Mouse (Mus musculus): ENCODE results near the gene Zfp185. TPM values are rescaled to one million over a fixed set of nuclear protein-coding genes. Genes with fewer than 3 reads are reported as not detected.

Gene Zfp185
- polyA plus RNA-seq, 1 experiment from 2014 or later = 82.8 TPM

DNA sequence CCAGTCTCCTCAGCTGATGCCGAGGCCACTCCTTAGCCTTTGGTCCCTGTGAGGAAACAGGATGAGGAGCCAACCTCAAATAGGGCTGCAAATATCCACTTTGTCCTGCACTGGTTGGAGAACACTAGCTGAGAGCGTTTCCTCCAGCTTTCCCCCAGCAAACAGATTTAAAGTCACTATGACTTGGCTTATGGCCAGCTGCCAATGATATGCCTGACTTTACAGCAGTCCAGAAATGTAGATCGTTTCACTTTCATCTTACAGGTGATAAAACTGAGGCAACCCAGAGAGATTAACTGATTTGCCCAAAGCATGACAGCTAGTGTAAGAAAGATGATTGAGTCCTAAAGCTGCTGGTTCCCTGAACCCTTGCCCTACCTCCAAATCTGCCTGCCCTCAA, 8.4 kb downstream of the Zfp185 start:
- Histone ChIP-seq H3K36me3 (no peaks in the 10 kb centered on the region), H3K27ac (no peak overlapping the region), H3K4me2 (no peak overlapping the region), H3K27me3 (0 out of 2 replicates have a peak, but pooled peaks cover 4% of the 10 kb centered on the region), H3K4me3 (no peak overlapping the region), H3K4me1 (no peaks in the 10 kb centered on the region), H3K9ac (no peak overlapping the region), H3K9me3 (no peaks in the 10 kb centered on the region)
- no peak for ATAC-seq (ENCODE audit: insufficient number of reproducible peaks, low FRiP score, low TSS enrichment, low read depth)
- 46% methylated on average over 3 of the region's 3 CpGs for WGBS

DNA sequence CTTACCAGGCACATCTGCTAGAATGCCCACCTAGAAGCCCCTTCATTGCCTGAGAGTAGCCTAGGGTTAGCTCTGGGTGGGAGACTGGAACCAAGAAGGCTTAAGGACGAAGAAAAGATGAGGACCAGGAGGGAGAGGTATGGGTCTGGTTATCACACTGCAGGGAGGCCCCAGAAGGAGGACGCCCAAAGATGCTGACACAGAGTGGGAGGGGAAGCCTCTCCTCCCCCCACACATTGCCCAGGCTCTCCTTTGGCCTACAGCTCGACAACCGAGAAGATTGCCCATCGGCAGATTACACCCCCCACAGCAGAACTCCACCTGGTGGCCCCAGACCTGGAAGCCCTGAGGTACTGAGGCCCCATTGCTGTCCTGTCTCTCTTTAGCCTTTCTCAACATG, 16.0 kb downstream of the Zfp185 start:
- H3K4me2 ChIP-seq = no peak overlapping the region
- no peaks in the 10 kb centered on the region for H3K4me1 ChIP-seq
- no peak overlapping the region for H3K9ac ChIP-seq
- no peak overlapping the region for H3K4me3 ChIP-seq
- H3K27me3 ChIP-seq = 0 out of 2 replicates have a peak, but pooled peaks cover 4% of the 10 kb centered on the region
- no peak overlapping the region for H3K27ac ChIP-seq
- no peak for ATAC-seq (ENCODE audit: insufficient number of reproducible peaks, low FRiP score, low TSS enrichment, low read depth)
- no peaks in the 10 kb centered on the region for H3K9me3 ChIP-seq
- H3K36me3 ChIP-seq = no peaks in the 10 kb centered on the region
- WGBS = 75% methylated on average over 5 of the region's 5 CpGs

DNA sequence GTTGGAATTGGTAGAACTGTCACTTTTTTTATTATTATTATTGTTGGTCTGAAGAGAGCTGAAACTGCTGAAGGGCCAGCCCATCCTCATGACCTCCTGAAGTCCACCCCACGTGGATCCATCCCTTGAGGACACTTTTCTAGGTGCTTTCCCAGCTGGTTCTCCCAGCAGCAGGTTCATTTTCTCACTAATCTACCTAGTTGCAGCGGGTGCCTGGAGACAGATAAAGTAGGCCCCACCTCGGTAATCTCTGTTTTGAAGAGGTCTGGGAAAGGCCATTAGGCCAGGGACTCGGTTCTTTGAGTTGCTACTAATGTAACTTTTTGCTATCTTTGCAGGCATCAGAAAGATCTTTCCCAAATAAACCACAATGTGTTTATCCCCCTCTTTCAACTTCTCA, 18.5 kb downstream of the Zfp185 start:
- no peaks in the 10 kb centered on the region for H3K4me1 ChIP-seq
- no peaks in the 10 kb centered on the region for H3K9me3 ChIP-seq
- no peak overlapping the region for H3K4me2 ChIP-seq
- H3K4me3 ChIP-seq = no peak overlapping the region
- H3K36me3 ChIP-seq = no peaks in the 10 kb centered on the region
- 66% methylated on average over 4 of the region's 4 CpGs for WGBS
- H3K27ac ChIP-seq = no peak overlapping the region
- ATAC-seq (ENCODE audit: insufficient number of reproducible peaks, low FRiP score, low TSS enrichment, low read depth) = no peak
- H3K27me3 ChIP-seq = no peaks in the 10 kb centered on the region
- no peak overlapping the region for H3K9ac ChIP-seq

DNA sequence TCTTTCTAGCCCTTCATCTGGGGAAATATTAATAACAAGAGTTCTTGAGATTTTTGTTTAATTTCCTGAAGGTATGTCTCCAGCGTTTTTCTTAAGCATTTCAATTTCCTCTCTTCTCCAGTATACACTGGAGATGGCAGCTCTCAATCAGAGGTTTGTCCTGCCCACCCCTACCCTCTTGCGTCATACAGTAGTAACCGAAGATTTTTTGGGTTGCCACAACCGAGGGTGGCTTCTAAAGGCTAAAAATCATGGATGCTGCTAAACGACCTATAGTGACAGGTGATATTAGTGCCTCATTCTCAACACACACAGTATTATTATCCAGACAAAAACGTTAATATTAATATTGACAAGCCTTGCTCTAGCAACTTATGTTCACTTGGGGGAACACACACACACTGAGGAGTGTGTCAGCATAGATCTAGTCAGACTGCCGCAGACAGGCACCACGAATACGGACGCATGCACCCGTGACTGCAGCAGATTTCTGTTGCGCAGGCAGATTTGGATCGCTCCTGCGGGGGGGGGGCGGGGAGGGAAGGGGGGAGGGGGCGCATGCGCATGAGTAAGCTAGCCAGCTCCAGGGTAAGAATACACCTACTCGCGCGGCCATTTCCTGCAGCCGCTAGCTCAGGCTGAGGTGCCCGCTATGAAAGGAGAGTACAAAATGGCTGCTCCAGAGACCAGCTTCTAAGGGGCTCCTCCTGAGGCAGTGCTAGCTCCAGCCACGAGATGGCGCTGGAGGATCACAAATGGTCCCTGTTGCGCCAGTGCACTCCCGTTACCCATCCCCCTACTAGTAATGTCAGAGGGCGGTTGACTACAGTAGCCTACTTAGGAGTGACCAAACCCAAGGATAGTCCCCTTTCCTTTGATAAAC, 20.7 kb downstream of the Zfp185 start:
- peak overlapping the region; percentile 38 for H3K4me2 ChIP-seq
- H3K9ac ChIP-seq = no peak overlapping the region
- no peaks in the 10 kb centered on the region for H3K36me3 ChIP-seq
- no peaks in the 10 kb centered on the region for H3K27me3 ChIP-seq
- H3K27ac ChIP-seq = peak overlapping the region; percentile 74
- 19% methylated on average over 24 of the region's 27 CpGs for WGBS
- H3K9me3 ChIP-seq = no peaks in the 10 kb centered on the region
- peak; percentile 98 for ATAC-seq (ENCODE audit: insufficient number of reproducible peaks, low FRiP score, low TSS enrichment, low read depth)
- H3K4me3 ChIP-seq = peak overlapping the region; percentile 30
- H3K4me1 ChIP-seq = no peaks in the 10 kb centered on the region

DNA sequence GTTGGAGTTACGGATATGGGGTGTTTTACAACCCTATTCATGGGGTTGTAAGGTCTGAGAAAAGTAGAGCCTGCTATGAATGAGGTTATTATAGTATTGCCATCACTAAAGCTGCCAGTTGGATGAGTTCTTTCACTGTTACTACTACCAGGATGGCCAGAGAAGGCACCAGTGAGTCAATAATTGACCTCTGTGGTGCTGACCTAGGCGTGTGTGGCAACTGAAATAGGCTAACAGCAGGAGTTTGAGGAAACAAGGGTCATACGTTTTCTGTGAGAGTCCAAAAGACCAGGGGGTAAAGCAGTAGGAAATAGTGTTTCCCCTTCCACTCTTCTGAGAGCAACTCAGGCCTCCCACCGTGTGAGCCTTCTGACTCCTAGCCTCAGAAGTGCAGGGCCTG, 25.7 kb downstream of the Zfp185 start:
- 50% methylated on average over 4 of the region's 4 CpGs for WGBS
- no peak for ATAC-seq (ENCODE audit: insufficient number of reproducible peaks, low FRiP score, low TSS enrichment, low read depth)
- 0 out of 2 replicates have a peak, but pooled peaks cover 5% of the 10 kb centered on the region for H3K27me3 ChIP-seq

DNA sequence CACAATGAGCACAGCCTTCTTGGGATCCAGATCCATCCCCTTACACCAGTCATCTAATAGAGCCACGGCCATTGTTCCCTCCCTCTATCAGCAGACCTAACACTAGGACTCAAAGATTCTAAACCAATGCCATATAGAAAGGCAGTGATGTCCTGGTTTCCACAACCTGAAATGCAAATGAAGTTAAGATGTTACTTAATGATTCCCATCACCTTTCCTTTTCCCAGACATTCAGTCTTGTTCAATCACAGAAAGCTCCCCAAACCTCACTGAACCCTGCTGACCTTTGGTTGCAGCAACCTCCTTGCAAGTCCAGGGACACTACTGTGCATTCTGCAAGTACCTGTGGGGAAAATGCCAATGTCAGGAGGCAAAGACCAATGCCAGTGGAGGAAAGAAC, 49.9 kb downstream of the Zfp185 start, which contains the start of gene Pnma5:
TSS of gene Pnma5 (minus strand) at position 101 of the 400 bp plus-strand sequence.
- Histone ChIP-seq H3K4me1 (no peaks in the 10 kb centered on the region), H3K27me3 (no peaks in the 10 kb centered on the region; the same call in 1 of the 2 replicates), H3K9me3 (no peaks in the 10 kb centered on the region), H3K4me3 (no peak within 1 kb of the TSS), H3K36me3 (no peaks in the 10 kb centered on the region), H3K9ac (no peak within 1 kb of the TSS), H3K27ac (no peak within 1 kb of the TSS), H3K4me2 (no peak within 1 kb of the TSS)
- no peak for ATAC-seq (ENCODE audit: insufficient number of reproducible peaks, low FRiP score, low TSS enrichment, low read depth)
- WGBS = 81% methylated on average over 1 of the region's 1 CpGs

More for the DNA sequence above, 25.7 kb downstream of the Zfp185 start:
- Histone ChIP-seq H3K27ac (no peak overlapping the region), H3K36me3 (no peaks in the 10 kb centered on the region), H3K4me3 (no peak overlapping the region), H3K9ac (no peak overlapping the region), H3K4me2 (no peak overlapping the region), H3K9me3 (no peaks in the 10 kb centered on the region), H3K4me1 (no peaks in the 10 kb centered on the region)

DNA sequence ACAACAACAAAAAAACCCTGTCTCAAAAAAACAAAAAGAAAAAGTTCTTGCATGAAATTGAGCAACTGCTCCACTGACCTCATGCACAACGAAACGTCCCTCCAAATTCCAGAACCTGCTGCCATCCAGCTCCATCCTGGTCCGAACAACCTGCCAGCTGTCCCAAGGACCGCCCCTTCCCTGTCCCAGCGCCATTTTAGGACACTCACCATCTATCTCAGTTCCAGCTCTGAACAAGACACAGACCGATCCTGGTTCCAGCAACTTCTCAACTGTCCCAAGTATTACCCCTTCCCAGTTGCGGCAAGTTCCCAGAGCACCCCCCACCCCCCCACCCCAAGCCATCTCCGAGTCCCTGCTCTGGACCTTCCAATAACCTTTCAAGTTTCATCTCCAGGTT, 51.7 kb downstream of the Zfp185 start:
- Histone ChIP-seq H3K27ac (no peak overlapping the region), H3K36me3 (no peaks in the 10 kb centered on the region), H3K4me2 (no peak overlapping the region), H3K9ac (no peak overlapping the region), H3K4me1 (no peaks in the 10 kb centered on the region), H3K9me3 (no peaks in the 10 kb centered on the region), H3K27me3 (no peaks in the 10 kb centered on the region; the same call in 1 of the 2 replicates), H3K4me3 (no peak overlapping the region)
- 84% methylated on average over 8 of the region's 8 CpGs for WGBS
- no peak for ATAC-seq (ENCODE audit: insufficient number of reproducible peaks, low FRiP score, low TSS enrichment, low read depth)

DNA sequence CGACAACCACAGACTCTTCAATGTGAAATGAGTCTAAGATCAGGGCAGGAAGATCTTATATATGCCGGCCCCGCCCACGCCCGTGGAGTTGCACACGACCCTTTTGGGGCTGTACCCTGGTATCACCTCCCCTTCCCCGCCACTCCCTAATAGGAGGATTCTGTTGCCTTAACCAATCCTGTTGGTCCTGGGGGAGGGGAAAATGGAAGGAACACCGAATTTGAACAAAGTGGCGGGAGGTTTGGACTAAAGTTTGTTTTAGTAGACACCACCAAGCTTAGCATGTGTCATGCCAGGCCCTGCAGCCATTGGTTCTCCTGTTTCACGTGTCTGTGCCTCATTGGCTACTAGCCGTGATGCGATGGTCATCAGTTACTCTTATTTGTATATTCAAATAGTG, 52.5 kb downstream of the Zfp185 start:
- no peak overlapping the region for H3K27ac ChIP-seq
- H3K4me3 ChIP-seq = no peak overlapping the region
- H3K36me3 ChIP-seq = no peaks in the 10 kb centered on the region
- no peak overlapping the region for H3K4me2 ChIP-seq
- H3K9me3 ChIP-seq = no peaks in the 10 kb centered on the region
- no peaks in the 10 kb centered on the region; the same call in 1 of the 2 replicates for H3K27me3 ChIP-seq
- no peak for ATAC-seq (ENCODE audit: insufficient number of reproducible peaks, low FRiP score, low TSS enrichment, low read depth)
- WGBS = 80% methylated on average over 12 of the region's 12 CpGs
- no peak overlapping the region for H3K9ac ChIP-seq
- H3K4me1 ChIP-seq = no peaks in the 10 kb centered on the region

DNA sequence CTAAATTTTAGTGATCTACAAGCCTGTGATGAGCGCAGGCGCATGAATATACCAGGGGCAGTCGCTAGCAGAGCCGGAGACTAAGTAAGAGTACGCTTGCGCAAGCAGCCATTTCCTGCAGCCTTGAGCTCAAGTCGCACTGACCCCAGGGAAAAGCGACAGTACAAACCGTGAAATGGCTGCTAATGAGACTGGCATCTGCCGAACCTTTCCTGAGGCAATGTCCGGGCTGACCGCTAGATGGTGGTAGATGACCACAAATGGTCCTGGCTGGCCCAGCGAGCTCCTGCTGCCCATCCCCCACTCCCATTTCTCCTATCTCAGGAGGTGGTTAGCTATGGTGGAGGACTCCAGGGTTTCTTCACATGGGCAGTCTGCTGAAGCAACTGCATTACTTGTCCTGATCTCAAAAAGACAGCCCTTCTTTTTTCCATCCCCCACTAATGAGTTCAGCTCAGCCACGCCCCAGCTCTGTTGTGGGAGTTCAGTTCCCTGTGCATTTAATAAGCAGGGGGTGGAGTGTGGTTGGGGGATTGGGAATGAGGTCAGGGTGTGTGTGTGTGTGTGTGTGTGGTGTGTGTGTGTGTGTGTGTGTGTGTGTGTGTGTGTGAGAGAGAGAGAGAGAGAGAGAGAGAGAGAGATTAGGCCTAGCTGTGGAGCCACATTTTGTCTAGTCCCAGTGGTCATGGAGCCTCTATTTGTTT, 66.9 kb downstream of the Zfp185 start:
- H3K9ac ChIP-seq = no peak overlapping the region
- ATAC-seq (ENCODE audit: insufficient number of reproducible peaks, low FRiP score, low TSS enrichment, low read depth) = peak; percentile 84
- WGBS = 16% methylated on average over 14 of the region's 14 CpGs

DNA sequence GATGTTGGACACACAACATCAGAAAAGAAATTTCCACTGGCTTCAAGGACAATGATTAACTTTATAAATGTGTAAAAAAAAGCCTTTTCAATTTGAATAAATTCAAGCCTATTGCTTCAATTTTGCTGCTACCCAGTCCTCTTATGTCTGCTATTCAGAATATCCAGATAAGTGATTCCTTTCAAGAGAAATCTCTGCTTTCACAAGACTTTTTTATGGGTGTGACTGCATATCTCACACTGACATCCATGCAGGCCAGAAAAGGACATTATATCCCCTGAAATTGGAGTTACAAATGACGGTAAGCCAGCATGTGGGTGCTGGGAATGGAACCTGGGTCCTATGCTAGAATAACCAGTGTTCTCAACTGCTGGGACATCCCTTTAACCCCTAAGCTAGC, 74.4 kb downstream of the Zfp185 start:
- Histone ChIP-seq H3K4me1 (peaks cover 10% of the 10 kb centered on the region; the same call in 1 of the 2 replicates), H3K9ac (no peak overlapping the region), H3K36me3 (no peaks in the 10 kb centered on the region), H3K9me3 (no peaks in the 10 kb centered on the region), H3K27ac (no peak overlapping the region), H3K4me2 (no peak overlapping the region), H3K4me3 (no peak overlapping the region), H3K27me3 (peaks cover 11% of the 10 kb centered on the region; the same call in 1 of the 2 replicates)
- 82% methylated on average over 1 of the region's 1 CpGs for WGBS
- no peak for ATAC-seq (ENCODE audit: insufficient number of reproducible peaks, low FRiP score, low TSS enrichment, low read depth)

More for the DNA sequence above, 66.9 kb downstream of the Zfp185 start:
- no peak overlapping the region for H3K27ac ChIP-seq
- H3K9me3 ChIP-seq = no peaks in the 10 kb centered on the region
- H3K4me1 ChIP-seq = no peaks in the 10 kb centered on the region
- no peaks in the 10 kb centered on the region for H3K27me3 ChIP-seq
- no peaks in the 10 kb centered on the region for H3K36me3 ChIP-seq
- peak overlapping the region; percentile 11 for H3K4me3 ChIP-seq
- peak overlapping the region; percentile 34; the same call in 1 of the 2 replicates for H3K4me2 ChIP-seq

DNA sequence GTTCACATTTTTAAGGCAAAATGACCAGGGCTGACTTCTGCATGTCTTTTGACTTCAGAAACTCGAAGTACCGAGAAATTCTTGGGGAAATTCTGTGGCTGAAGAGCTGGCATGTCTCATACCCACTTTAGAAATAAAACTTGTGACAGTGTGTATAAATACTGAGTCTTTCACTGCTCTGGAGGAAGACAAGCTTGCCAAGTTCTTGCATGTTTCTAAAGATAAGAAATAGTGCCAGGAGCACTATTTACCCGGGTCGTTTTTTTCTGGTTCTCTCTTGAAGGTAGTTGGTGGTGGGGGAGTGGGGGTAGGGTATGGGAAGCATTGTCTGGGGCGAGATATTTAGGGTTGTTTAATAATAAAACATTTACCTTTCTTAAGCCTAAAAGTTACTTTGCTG, 75.2 kb downstream of the Zfp185 start:
- H3K4me1 ChIP-seq = peaks cover 10% of the 10 kb centered on the region; the same call in 1 of the 2 replicates
- peaks cover 11% of the 10 kb centered on the region; the same call in 1 of the 2 replicates for H3K27me3 ChIP-seq
- H3K9ac ChIP-seq = no peak overlapping the region
- H3K36me3 ChIP-seq = no peaks in the 10 kb centered on the region
- H3K27ac ChIP-seq = no peak overlapping the region
- no peak overlapping the region for H3K4me2 ChIP-seq
- no peak overlapping the region for H3K4me3 ChIP-seq
- H3K9me3 ChIP-seq = no peaks in the 10 kb centered on the region
- ATAC-seq (ENCODE audit: insufficient number of reproducible peaks, low FRiP score, low TSS enrichment, low read depth) = no peak
- WGBS = 42% methylated on average over 5 of the region's 5 CpGs

All from limb, embryonic 15.5 days (tissue).